Mouse (Mus musculus) left cerebral cortex, postnatal 25 days (tissue): Measurements from ENCODE around the gene Ugt1a6b. TPM values are rescaled to one million over a fixed set of nuclear protein-coding genes. Genes with fewer than 3 reads are reported as not detected.

Experiments used
- DNase-seq, 2 experiments: peaks; one replicate each; pipeline ENCODE4 v3.0.0; 2022; ENCODE audit warnings: low spot score in 2 of 2, mixed read lengths in 1 of 2
- intact Hi-C: fragments of 180-260 bp; cut with DNase I; formaldehyde crosslinking; loops from one replicate; pipeline ENCODE4 v1.15.1; 2025
- total RNA-seq, 2 experiments: library from RNA; stranded (reverse); gene quantifications; 2 replicates each; pipeline ENCODE4 v1.2.3; 2021

Ugt1a6b gene
- total RNA-seq, 2 experiments from 2014 or later: not detected

DNA sequence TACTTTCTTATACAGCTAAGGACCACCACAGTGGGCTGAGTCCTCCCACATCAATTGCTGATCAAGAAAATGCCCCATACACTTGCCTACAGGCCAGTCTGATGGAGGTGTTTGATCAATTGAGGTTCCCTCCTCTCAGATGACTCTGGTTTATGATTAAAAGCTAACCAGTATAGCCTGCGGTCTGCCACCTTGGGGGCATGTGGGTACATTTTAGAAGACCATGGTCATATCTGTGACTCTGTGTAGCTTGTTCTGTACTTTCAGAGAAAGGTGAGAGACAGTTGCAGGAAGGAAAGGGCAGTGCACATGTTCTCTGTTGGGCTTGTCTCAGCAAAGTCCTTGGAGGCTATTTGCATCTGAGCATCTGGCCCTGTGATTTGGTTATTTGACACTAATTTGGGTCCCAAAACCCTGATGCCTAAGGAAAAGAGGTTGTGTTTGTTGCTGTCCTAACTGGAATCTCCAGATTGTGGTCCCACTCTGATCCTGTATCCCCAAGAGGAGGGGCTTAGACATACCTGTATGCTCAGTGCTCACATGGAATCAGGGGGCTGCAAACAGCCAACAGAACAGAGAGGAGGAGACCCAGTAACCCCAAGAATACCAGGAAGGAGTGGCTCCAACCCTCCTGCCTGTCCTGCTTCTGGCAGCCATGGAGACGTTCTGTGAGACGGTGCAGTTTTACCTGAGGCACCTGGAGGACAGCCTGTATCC lies 129.8 kb downstream of the Ugt1a6b start:
- intact Hi-C loops: no loop called here
- DNase-seq: no peak

DNA sequence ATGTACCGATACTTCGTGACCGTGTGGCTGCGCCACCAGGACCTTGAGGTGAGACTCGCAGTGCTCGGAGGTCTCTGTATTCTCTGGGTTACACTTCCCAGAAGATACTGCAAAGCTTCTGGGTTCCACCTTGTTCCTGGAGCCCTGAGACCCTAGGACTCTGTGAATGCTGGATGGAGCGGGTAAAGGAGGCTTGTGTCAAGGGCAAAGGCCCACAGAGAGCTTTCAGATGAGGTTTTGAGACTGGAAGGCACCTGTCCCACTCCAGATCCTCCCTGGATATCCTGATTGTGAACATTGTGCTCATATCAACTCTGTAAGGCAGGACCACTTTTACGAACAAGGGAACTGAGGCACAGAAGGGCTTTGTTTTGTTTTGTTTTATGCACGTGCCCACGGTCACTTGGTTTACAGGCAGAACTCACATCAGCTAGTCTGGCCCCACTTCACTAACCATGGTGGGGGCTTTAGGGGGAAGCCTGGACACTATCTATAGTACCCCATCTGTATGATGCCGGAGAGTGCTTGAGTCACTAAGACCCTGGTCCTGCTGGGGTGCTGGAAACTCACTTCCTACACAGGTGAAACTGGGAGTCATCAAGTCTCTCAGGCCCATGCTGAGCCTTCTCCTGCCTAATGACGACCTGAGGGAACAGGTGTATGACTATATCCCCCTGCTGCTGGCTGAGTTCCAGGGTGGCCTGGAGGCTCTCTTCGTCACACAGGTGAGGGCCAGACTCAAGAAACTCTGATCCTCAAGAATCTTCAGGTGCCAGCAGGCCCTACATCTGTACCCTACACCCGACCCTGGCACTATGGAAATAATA lies 130.6 kb downstream of the Ugt1a6b start:
- intact Hi-C loops: no loop called here
- no peak for DNase-seq

DNA sequence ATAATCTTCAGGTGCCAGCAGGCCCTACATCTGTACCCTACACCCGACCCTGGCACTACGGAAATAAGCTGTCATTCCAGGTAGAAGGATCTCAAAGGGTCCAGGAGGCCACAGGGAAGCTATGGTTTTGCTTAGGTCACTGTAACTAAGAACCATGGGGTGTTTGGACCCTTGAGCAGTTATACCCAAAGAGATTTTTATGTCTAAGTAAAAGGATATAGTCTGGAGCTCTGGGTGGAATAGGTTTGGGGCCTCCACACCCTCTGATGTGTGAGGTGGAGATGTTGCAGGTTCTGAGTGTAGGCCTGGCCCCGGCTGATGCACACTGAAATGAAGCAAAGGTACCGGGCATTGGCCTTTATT lies 131.2 kb downstream of the Ugt1a6b start:
- no peak for DNase-seq
- intact Hi-C loops: no loop called here

DNA sequence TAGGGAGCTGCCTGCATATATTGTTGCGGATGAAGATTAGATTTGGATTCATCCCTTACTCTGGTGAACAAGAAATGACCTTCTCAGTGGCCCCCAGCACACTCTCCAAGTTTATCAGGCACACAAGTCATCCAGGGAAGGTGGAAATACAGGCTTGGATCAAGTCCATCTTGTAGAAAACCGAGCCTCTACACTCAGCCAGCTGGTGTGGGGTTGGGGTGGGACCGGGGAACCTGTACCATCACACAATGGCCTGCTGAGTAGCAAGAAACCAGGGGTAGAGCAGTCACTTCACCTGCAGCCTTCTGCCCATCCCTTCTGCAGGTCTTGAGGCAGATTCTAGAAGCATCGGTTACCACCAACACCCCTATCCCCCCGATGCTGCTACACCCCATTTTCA lies 131.6 kb downstream of the Ugt1a6b start:
- intact Hi-C loops: no loop called here
- no peak for DNase-seq

DNA sequence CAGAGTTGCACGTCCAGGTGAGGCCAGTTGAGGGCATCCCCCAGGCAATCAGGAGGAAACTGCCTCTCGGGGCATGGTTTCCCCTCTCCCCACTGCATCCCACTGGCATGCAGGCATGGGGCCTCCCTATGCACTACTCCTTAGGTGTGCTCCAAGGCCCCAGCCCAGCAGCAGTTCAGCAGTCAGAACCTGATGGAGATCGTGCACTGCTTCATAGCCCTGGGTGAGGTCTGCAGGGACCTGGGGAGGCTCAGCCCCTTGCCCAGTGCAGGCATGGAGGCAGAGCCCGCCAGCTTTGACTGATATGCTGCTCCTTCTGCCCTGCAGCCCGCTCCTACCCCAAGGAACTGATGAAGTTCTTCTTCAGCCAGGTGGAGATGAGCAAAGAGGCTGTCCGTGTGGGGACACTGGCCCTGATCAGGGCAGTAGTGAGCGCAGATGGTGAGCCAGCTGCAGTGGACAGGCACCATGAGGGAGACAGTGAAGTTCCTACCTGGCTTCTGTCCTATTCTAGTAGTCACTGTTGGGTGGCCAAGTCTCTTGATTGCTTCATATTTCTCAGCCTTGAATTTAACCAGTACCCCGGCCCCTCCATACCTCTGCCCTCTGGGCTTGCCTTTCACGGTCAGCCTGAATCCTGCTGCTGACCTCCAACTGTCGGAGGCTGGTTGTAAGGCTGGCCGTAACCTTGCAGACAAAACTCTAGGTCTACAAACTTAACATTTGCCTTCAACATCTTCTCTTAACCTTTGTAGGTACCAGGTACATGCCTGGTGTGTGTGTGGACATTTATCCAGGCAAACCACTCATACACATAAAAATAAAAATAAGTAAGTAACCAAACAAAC lies 132.2 kb downstream of the Ugt1a6b start:
- DNase-seq: no peak
- intact Hi-C loops: no loop called here

DNA sequence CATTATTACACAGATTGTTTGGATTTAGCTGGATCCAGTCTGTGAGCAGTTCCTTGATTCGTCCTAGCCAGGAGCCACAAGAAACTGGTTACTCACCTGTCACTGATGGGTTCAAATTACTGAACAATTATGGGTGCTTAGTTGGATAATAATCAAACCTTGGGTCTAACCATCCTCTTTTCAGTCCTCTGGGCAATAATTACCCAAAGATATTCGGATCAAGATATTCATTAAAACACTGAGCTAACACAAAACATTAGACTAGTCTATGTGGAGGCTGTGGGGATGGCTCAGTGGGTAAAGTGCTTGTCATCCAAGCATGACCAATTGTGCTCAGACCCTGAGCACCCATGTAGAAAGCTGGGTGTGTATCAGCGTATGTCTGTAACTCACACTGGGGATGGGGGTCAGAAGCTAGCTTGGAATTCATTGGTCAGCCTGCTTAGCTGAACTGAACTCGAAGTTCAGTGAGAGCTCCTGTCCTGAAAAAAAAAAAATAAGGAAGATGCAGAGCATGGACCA lies 132.9 kb downstream of the Ugt1a6b start:
- intact Hi-C loops: no loop called here
- DNase-seq: no peak

DNA sequence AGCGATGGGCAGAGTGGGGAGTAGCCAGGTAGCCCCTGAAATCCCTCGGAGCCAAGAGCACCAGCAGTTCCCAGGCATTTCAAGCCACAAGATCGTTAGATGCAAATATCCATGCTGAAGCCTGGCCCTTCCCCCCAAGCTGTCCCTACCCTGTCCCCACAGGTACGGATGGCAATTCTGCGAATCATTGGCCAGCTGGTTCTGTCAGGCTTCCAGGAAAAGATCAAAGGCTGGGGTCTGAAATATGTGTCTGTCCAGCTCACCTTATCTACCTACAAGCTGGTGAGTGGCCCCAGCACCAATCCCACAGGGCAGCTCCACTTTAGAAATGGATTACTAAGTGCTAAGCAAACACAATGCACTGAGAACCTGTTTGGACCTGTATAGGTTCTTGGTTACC lies 134.3 kb downstream of the Ugt1a6b start:
- no peak for DNase-seq
- intact Hi-C loops: no loop called here

DNA sequence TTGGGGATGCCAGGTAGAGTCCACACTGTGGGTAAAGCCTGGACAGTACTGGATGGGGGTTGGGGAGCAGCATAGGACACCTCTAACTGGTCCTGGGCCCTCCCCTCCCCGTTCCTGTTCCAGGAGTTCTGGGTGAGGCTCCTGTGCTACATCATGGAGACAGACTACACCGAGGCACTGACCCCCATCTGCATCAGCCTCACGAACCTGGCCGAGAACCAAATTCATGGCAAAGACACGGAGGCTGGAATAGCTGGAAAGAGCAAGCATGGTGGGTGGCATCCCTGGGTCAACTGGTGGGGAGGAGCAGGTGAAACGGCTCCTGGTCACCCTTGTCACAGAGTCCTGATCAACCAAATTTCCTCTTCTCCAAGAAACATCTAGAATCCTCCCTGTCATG lies 135.7 kb downstream of the Ugt1a6b start:
- intact Hi-C loops: no loop called here
- DNase-seq: no peak

DNA sequence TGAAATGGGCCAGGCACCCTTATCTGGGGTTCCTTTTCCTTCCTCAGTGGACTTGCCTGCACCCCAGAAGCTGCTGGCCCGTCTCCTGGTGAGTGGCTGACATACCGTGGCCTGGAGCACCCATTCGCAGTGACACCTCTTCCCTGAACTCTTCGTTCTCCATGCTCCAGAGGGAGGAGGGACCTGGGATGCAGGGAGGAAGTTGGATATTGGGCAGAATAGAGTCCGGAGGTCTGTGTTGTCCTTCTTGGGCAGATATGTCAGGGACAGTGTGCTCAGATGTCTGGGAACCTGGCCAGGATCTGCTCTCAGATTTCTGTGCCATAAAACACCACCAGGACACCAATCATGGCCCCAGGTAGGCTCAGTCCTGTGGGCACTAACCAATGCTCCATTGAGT lies 137.0 kb downstream of the Ugt1a6b start:
- intact Hi-C loops: no loop called here
- no peak for DNase-seq

DNA sequence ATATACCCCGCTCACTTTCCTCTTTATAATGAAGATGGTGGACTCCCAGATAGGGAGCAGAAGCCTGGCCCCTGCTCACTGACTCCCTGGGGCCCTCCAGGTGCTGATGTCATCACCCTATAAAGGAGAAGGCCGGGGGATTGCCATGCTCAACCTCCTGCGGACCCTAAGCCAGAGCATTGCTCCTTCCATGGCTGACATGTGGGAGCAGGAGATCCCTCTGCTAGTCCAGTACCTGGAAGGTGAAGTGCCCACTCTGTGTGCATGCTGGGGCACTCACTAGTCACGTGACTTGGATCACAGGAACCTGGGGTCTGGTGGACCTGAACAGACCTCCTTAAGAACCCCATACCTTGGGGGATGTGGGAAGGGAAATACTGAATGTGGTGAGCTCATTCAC lies 137.5 kb downstream of the Ugt1a6b start:
- DNase-seq: no peak
- intact Hi-C loops: no loop called here

DNA sequence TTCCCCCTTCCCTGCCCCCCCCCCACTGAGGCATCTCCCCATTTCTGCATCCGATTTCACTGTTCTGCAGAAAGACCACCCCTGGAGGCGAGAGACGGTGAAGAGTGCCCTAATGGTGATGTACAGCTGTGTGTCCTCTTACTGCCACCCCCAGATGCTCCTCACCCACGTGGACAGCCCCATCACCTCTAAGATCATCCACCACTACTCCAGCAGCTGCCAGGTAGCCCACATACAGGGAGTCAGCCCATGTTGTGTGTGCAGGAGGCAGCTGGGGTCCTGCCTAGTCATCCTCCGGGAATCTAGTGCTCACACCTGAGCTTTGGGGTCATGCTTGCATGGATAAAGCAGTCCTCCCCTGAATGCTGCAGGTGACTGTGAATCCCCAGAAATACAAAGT lies 140.8 kb downstream of the Ugt1a6b start:
- no peak for DNase-seq
- intact Hi-C loops: no loop called here

DNA sequence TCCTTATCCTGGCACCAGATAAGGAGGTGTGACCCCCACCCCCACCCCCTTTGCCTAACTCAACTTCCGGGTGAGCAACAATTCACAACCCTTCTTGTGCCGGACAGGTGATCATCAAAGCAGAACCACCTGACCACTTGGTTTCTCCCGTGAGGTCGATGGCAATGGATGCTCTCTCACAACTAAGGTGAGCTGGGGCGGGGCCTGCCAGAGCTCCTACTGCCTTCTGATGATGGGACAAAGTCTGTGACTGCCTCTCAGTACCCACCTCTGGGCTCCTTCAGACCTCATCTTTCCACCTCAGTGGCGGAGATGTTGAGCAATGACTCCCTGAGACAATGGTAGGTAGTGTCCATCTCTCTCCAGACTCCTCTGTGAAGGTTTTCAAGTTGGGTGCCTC lies 142.8 kb downstream of the Ugt1a6b start:
- DNase-seq: no peak
- intact Hi-C loops: no loop called here

DNA sequence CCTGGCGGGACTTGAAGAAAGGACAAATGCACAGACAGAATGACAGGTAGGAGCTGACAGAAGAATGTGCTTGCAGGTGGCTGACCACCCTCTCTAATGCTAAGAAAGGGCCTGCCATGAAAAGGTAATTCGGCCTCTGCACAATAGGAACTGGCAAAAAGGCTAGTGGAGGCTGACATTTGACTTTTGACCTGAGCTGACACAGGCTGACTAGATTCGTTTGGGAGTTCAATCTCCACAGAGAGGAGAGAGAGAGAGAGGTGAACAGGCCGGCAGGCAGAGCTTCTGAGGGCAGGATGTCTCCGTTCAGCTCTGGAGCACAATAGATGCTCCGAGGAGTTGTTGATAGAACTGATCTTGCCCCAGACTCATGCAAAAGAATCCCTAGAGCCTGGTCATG lies 143.3 kb downstream of the Ugt1a6b start:
- DNase-seq: no peak
- intact Hi-C loops: no loop called here

DNA sequence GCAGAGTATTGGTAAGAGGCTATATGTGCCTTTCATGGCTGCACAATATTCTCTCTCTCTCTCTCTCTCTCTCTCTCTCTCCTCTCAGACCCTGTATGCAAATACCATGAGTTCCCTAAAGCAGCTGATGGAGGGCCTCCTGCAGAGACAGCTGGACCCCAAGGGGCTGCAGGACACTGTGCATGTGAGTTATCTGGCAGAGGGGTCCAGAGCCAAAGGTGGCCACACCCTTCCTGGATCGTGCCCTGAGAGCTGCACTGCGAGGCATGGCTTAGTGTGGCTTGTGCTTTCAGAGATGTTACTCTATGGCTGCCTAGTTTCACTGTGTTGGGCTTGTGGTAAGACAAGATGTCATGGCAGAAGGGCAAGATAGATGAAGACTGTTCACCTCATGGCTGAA lies 144.6 kb downstream of the Ugt1a6b start:
- intact Hi-C loops: no loop called here
- DNase-seq: no peak

DNA sequence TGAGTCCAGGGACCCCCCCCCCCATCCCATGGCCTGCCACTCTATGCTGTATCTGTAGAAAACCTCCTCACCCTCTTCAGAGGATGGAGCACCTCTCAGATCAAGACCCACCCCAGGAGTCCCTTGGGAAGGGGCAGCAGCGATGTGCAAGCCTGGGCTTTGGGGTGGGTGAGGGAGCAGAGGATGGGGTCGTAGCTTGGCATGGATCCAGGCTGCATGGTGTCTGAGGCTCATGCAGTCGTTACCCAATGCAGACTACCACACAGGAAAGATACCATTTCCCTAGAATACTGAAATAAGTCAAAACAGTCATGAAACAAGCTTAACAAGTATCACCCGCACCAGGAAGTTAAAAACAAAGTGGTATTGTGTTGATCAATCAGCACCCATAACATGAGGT lies 145.6 kb downstream of the Ugt1a6b start:
- no peak for DNase-seq
- intact Hi-C loops: no loop called here

DNA sequence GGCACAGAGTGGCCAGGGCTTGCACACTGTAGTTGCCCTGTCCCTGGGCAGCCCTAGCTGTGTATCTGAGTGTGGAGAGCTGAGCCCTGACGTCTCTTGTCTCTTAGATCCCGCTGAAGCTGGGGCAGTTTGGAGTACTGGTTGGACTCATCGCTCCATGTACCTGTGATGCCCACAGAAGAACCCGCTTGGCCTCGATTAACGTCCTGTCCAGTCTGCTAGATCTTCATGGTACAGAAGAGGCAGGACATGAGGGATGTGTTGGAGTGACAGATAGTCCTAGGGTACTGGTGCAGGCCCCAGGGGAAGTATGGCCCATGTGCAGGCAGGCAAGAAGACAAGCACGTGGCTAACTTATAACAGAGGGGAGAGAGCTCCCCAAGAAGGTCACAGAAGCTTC lies 146.5 kb downstream of the Ugt1a6b start:
- intact Hi-C loops: no loop called here
- DNase-seq: no peak

DNA sequence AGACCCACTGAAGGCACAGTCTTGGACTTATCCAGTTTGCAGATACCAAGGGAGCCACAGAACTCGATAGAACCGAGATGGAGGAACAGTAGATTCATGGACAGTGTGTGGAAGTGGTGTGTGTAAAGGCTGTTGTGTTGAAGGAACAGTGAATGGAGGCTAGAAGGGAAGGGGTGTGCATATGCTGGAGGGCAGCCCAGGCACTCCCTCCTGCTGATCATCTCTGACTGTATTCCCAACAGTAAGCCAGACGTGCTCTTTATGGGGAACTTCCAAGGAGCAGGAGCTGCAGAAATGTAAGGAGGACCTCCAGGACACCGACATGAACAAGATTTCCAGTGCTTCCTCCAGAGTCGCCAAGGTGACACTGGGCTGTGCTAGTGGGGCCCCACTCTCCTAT lies 147.0 kb downstream of the Ugt1a6b start:
- no peak for DNase-seq
- intact Hi-C loops: no loop called here

DNA sequence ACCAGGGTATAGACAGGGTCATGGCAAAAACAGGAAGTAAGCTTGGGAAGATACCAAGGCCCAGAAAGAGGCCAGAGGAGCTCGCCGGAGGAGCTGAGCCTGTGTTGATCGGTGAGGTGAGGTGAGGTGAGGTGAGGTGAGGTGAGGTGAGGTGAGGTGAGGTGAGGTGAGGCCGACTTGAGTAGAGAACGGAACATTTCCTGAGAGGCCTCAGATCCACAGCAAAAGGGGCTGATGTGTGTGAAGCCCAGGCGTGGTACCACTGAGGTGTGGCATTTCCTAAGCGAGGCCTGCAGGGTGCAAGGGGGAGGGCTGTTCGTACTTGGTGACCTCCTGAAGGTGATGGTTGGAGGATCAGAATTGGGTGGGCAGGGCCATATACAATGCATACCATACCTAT lies 150.1 kb downstream of the Ugt1a6b start:
- intact Hi-C loops: no loop called here

DNA sequence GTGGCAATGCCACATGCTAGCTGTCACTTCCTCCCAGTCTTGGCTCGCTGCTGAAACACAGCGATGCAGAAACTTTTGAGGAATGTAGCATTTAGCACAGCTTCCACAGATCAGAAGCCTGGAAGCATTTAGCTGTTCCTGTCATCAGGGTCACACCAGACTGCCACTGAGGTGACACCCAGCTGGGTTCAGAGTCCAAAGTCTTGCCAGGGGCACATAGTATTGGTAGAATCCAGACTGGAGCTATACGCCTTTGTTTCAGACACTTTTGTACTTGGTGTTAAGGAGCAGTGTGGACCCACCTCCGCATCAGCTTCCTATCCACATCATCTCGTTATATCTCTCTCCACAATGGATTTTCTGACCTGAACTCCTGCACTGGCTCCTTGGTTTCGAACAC lies 150.5 kb downstream of the Ugt1a6b start:
- intact Hi-C loops: no loop called here
- no peak for DNase-seq

More for the DNA sequence above, 150.1 kb downstream of the Ugt1a6b start:
- DNase-seq: no peak

DNA sequence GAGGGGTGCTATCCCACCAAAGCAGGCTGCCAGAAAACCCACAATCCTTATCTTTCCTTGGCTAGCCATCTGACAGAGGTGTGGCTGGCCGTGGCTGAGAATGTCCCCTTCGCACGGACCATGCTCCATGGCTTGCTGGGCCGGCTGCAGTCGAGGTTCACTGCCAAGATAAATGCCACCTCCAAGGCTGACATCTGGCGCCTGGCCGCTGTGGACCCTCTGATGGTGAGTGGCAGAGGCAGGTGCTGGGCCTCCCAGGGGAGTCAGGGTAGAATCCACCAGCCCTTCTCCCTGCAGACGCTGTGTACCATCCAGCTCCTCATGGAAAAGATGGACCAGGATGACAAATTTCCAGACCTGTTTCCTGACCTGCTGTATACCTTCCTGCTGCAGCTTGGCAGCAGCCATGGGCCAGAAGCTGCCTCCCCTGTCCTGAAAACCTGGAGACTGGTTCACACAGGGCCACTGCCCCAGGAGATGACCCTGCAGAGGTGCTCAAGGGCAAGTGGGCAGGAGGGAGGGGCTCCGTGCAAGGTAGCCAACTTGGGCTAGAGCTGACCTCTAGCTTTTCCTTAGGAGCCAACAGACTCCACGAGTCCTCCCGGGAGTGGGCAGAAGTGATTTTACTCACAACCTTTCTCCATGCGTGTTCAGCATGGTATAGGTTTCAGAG lies 151.9 kb downstream of the Ugt1a6b start:
- DNase-seq: no peak
- intact Hi-C loops: no loop called here
